Mouse (Mus musculus) C2C12 (cell line): ENCODE data around the gene Gadd45gip1.

ENCODE experiments used
- CTCF ChIP-seq: IDR thresholded peaks from one replicate; pipeline ENCODE4 v1.5.1; 2011; ENCODE audit not compliant: control insufficient read depth, insufficient read depth, insufficient read length
- MAX ChIP-seq: IDR thresholded peaks from one replicate; pipeline ENCODE4 v1.6.1; 2011; ENCODE audit warnings: mild to moderate bottlenecking, control low read depth

DNA sequence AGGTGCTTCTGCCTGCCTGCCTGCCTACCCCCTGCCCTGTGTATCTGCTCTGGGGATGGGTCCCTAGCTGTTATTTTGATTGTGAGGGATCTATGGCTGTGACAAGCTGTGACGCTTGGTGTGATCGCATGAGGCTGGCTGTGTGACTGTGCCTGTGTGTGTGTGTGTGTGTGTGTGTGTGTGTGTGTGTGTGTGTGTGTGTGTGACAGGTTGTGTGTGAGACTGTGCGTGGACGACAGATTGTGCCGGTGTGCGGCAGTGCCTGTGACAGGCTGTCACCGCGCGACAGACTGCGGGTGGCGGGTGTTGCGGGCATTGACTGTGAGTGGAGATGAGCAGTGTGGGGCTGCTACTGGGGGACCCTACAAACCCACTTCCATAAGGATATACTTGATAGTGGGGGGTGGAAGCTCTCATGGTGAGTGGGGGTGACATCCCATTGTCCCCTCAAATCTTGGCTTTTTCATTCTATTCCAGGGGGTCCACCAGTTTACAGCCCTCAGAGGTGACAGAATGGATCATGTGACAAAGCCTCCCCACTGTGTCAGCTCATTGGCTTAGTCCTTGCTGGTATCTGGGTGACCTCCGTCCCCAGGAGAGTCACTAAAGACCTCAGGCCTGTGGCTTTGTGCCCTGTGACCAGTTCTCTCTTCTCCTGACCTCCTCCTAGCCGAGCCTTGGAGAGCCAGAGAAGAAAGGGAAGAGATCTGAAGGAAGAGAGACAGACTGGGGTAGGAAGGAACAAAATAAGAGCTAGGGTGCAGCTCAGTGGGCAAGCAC, 43.6 kb upstream of the Gadd45gip1 start:
- TF ChIP-seq MAX (no peak), CTCF (no peak)
